Mouse (Mus musculus): ENCODE data around the gene Slc15a1.

- TF ChIP-seq CTCF (IDR thresholded peaks at IDR 0.05; ENCODE audit: insufficient read depth, low read length) (no peak), POLR2A (IDR thresholded peaks at IDR 0.05; ENCODE audit: borderline replicate concordance, extremely low read depth, low read depth, low read length) (no peak)
Measured at GRCm38 (mm10) chr14:121425004-121425793, 79.9 kb downstream of the Slc15a1 start.
